Mouse (Mus musculus) heart, adult 8-10 months (tissue): Measurements from ENCODE around the gene Hpcal1. TPM values are rescaled to one million over a fixed set of nuclear protein-coding genes. Genes with fewer than 3 reads are reported as not detected.

ENCODE experiments used
- DNase-seq: peaks from one replicate; pipeline ENCODE4 v3.0.0; 2022; ENCODE audit warnings: low spot score
- total RNA-seq, 4 experiments: library from RNA; stranded (reverse); gene quantifications; 2 replicates each; pipeline ENCODE4 v1.2.4; 2022

Hpcal1 gene
- 10 to 100 TPM; 13.4 to 17.4 (median 14.6) TPM for total RNA-seq

DNA sequence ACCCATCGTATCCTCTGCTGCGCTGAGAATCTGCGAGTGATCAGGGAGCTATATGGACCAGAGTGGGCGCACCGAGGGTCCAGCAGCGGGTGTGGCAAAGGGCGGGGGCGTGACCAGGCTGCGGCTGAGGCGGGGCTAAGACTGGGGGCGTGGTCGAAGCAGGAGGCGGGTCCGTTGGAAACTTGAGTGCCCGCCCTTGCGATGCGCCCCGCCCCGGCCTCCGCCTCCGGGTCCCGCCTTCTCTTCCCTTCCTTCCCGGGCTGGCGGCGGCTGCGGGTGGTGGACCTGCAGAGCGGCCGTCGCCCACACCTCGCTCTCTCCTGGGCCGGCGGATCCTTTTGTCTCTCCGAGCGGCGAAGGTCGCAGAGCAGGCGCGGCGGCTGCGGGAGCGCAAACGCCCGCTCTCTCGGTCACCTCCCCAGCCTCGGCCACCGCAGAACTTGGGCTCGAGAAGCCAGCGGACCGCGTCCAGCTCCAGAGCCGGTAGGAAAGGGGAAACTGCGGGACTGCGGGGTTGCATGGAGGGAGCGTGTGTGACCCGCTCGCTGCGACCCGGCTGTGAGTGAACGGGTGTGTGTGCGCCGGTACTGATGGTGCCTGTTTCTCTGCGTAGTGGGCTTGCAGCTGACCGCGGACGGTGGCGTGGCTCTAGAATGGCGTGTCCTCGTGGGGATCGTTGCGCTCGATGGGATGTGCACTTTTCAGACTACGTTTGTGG lies at the start of gene Hpcal1:
Gene Hpcal1 (plus strand): TSS at position 293 of the 718 bp plus-strand sequence.
- peak; percentile 95 for DNase-seq

GRCm38 (mm10) chr12:17641269-17641668 lies 49.4 kb upstream of the Hpcal1 start:
- no peak for DNase-seq

DNA sequence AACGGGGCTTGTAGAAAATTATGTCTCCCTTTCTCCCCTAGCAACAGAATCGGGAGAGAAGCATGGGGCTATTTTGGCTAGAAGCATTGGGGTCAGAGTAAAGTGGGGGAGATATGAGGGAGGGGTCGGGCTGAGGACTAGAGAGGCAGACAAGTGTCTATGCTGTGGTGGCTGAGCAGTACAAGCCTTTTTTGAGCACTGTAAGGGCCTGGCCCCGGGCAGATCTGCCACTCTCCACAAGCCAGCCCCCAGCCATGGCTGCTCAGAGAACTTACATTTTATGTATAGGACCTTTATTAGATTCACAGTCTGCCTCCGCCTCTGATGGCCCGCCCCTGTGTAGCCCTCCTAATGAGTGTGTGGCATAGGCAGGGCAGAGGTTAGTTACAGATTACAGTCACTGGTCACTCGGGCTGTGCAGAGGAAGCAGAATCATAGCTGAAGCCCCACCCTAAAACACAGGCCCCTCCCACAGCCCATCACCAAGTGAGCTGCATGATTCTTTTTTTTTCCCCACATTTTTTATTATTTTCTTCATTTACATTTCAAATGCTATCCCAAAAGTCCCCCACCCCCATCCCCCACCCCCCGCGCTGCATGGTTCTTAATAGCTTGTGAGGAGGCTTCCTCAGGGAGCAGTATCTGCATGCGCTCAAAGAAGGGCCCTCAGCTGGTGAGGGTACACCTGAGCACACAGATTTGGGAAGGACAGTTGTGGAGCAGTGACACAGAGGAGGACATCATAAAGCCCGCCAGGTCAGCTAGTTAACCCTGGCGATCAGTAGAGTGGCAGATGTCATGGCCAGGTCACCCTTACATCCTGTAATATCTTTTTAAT lies 46.1 kb upstream of the Hpcal1 start:
- DNase-seq = no peak

DNA sequence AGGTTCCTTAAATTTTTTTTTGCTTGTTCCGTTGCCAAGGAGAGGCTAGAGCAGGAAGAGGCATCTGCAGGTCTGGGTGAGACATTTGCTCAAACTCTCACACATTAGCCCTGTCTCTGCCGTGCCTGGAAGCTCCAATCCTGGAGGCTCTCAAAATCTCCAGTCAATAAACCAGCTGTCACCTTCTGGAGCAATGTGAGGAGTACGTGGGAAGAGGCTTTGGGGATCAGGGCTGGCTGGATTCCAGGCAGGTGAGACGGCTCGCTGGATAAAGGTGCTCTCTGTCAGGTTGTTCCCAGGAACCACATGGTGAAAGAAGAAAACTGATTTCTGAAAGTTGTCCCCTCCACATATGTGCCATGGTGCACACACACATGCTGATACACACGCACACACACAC lies 44.2 kb upstream of the Hpcal1 start:
- DNase-seq = no peak

DNA sequence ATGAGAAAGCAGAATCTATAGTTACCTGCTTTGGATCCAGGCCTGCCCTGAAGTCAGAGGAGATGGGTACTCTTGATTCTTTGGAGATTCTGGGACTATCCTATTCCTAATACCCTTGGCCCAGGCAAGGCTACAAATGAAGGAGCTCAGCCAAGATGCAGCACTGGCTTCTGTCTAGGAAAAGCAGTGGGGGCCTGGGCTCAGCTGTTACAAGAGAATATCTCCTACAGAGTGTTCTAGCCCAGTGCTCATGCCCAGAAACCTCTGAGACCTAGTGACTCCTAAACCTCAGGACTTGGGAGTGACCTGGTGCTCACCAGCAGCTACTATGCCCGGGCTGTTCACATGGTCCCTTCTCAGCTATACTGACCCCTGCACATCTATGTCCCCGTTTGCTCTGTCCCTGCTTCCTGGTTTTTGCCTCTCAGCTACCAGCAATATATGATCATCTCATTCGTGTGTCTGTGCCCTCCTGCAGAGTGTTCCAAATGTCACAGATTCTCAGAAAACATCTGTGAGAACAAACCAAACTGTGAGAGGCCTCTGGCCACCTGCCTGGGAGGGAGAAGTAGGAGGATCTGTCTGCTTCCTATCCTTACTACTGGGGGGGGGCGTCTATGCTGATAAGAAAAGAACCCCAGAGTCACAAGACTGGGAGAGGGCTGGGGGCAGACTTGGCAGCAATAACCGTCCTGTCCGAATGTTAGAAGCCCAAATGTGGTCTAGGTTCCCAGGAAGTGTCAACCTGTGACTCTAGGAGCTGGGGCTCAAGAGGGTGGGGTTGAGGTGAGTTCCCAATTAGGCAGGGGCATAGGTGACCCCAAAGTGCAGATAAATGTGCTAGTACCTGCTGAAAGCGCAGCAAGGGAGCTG lies 39.2 kb upstream of the Hpcal1 start:
- no peak for DNase-seq

DNA sequence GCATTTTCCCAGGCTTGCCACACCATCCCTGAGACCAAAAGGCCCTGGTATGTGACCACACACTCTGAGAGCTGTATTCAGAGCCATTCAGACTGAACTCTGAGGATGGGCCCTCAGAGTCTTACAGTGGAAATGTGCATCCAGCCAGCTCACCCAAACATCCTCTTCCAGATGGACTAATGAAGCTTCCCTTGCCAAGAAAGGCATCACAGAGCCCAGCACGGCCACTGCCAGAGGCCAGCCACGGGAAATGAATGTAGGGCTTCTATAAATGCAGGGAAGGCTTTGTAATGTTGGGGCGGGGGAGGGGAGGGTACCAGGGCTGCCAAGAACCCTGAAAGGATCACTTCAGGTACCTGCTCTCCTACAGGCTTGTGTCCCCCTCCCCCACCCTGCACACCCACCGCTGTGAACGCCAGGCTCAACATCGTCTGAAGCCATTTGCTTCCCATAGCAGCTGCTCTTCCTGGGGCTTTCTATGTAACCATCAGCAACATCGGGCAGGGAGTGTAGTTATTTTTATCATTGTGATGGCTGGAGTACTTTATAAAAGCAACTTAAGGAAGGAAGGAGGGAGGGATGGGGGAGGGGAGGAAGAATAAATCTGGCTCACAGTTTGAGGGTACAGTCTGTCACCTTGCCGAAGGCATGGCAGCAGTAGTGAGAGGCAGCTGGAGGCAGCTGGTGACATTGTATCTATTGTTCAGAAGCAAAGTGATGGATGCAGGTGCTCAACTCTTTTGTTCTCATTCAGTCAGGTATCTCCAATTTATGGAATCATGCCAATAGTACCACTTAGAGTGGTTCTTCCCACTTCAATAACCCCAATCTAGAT lies 38.2 kb upstream of the Hpcal1 start:
- no peak for DNase-seq

GRCm38 (mm10) chr12:17653051-17653783 lies 37.4 kb upstream of the Hpcal1 start:
- no peak for DNase-seq

- peak; percentile 11 for DNase-seq
Observed at GRCm38 (mm10) chr12:17657561-17658195, 33.0 kb upstream of the Hpcal1 start.

GRCm38 (mm10) chr12:17658521-17658920 lies 32.1 kb upstream of the Hpcal1 start:
- DNase-seq = no peak

- DNase-seq = no peak
Observed at GRCm38 (mm10) chr12:17661483-17661920, 29.2 kb upstream of the Hpcal1 start.

DNA sequence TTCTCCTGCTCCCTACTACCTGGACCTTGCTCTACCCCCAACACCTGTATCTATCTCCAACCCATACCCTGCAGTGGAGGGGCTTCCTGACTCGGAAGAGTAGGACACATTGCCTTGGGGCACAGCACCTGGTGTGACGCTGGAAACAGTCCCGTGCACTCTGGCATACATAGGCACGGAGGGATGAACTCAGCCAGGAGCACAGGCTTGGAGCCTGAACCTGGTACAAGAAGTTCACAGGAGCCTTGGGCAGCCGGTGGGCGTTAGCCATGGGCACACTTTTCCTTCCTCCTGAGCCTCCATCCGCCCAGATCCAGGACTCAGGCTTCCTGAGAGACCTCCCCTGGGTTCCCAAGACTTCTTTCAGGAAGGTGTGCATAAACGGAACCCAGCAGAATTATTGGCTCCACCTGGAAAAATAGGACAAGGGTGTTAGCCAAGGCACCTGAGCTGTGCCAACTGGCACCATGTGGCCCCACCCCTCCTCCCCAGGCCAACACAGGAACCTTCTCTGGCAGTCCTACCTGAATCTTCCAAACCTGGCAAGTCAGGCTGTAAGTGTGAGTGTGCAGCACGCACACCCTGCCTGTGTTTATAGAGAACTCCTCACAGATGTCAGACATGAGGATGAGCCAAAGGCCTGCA lies 26.5 kb upstream of the Hpcal1 start:
- no peak for DNase-seq

DNA sequence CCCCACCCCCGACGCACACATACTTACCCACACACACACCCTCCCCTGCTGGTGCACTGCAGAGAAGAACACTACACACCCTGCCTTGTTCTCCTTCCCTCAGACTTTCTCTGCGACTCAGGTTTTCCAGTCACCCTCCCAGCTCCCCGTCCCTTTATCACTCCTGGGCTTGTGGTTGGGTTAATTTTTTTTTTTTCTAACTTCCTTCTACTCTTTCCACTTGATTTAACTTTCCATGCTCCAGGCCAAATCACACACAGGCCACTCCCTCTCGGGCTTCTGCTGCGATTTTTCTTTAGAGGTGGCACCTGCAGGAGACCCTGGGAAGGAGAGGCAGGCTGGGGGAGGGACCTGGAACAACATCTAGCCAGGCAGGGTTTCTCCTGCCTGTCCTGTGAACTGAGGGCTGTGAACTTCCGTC lies 24.7 kb upstream of the Hpcal1 start:
- no peak for DNase-seq

DNA sequence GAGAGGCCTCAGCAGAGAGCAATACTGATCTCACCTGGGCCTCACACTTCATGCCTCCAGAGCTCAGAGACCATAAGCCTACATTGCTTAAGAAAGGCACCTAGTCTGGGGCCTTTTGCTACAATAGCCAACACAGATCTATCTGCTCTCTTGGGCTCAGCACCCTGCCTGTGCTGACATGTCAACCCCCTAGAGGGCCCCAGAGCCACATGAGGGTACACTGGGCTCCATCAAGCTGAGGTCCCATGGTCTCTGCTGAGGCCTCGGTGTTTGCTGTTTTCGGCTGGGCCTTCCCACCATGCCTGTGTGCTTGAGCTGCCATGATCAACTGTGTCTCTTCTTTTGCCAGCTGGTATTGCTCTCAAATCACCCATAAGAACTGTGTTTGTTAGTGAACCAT lies 24.0 kb upstream of the Hpcal1 start:
- peak; percentile 22 for DNase-seq

DNA sequence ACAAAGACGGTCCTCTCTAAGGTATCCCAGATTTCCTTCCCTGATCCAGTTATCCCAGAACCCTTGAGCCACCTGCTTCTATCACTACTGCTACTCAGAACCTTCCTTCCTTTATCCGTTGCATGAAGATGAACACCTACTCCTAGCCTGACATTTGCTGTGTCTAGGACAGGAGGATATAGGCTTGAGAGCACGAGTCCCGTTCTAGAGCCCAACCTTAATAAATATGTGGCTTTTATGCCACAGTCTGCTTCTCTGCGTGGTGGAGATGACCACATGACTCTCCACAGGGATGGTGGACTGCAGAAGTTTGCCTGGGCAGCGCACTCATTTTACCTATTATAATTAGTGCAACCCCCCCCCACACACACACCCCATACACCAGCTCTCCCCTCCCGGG lies 16.9 kb upstream of the Hpcal1 start:
- DNase-seq = no peak

- DNase-seq = no peak
Observed at GRCm38 (mm10) chr12:17674182-17674812, 16.4 kb upstream of the Hpcal1 start.

DNA sequence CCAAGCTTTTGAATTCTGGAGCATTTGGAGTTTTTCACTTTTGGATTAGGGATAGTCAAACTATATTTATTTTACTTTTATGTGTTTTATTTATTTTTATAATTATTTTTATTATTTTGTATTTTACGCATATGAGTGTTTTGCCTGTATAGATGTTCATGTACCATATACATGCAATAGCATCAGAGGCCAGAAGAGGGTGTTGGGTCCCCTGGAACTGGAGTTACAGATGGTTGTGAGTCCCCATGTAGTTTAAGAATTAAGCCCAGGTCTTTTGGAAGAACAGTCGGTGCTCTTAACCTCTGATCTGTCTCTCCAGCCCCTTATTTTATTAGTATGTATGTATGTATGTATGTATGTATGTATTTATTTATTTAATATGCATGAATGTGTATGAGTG lies 12.9 kb upstream of the Hpcal1 start:
- DNase-seq = no peak

DNA sequence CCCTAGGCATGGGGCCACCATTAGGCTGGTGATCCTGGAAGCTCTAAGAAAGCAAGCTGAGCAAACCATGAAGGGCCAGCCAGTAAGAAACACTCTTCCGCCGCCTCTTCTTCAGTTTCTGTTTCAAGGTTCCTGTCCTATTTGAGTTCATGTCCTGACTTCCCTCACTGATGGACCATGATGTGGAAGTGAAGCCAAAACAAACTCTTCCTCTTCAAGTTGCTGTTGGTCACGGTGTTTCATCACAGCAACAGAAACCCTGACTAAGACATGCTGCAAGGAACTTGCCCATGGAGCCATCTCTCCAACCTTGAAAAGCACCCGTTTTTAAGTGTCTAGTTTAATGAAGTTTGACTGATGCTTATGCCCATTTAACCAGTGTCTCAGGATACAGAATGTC lies 11.1 kb upstream of the Hpcal1 start:
- no peak for DNase-seq

- no peak for DNase-seq
Observed at GRCm38 (mm10) chr12:17682161-17682560, 8.5 kb upstream of the Hpcal1 start.

DNA sequence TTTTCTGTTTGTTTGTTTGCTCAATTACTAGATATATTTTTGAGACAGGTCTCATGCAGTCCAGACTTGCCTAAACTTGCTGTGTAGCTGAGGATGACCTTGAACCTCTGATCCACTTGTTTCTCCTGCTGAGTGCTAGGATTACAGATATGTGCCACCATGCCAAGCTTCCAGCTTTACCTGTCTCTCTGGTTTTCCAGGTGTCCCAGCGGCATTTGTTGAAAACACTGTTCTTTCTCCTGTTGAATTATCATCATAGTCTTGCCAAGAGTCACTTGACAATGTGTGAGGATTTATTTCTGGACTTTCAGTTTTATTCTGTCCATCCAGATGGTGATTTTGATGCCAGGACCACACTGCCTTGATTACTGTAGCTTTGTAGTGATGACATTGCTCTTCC lies 6.3 kb upstream of the Hpcal1 start:
- DNase-seq = no peak
